Mouse (Mus musculus): ENCODE measurements at regions not wholly inside any gene's neighbourhood (a gene's known extent, or its start where the extent isn't known, plus 50 kb on each side); places are given as distances from the start of the nearest gene placed in this dataset.

- no peak for DNase-seq (ENCODE audit: low spot score)
Observed at GRCm38 (mm10) chr12:79944090-79944489, 168.7 kb downstream of the Zfp36l1 start.

DNA sequence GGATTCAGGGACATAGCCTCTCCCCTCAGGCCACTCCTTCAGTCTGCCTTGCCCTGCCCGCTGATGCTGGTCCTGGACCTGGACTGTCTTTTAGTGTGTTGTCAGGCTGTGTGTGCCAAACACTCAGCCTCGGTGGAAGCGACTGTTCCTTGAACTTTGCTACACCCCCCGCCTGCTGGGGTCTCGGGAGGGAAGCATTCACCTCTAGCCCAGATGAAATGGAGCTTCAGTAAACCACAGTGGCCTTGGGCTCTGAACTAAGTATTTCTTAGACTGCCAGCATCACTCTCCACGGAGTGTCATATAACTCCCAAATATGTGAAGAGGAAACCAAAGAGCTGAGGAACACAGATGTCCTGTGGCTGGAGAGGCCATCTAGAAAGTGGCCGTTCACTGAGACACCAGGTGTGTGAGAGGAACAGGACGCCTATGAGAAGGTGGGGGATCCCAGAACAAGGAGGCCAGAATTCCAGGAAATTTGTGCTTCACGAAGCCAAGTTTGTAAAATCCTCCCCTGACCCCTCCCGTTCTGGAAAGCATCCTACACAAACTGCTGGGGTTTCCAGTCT, 170.2 kb downstream of the Zfp36l1 start:
- peak; percentile 68 for DNase-seq (ENCODE audit: low spot score)

DNA sequence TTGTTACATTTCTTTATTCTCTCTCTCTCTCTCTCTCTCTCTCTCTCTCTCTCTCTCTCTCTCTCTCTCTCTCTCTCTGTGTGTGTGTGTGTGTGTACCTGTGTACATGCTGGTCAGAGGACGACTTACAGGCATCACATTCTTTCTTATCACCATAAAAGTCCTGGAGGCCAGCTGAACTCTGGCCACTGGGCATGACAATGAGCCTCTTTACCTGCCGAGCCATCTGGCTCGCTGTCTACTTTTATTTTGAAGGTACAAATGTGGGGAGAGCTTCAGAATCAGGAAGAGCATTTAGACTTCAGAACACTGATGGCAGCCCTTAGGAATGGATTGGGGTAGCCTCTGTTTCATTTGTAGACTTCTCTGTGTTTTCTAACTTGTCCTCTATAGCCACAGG, 171.0 kb downstream of the Zfp36l1 start:
- DNase-seq (ENCODE audit: low spot score): no peak

GRCm38 (mm10) chr12:79939436-79939835, 173.4 kb downstream of the Zfp36l1 start:
- no peak for DNase-seq (ENCODE audit: low spot score)

GRCm38 (mm10) chr12:79937876-79938275, 174.9 kb downstream of the Zfp36l1 start:
- no peak for DNase-seq (ENCODE audit: low spot score)

GRCm38 (mm10) chr12:79936698-79937097, 176.1 kb downstream of the Zfp36l1 start:
- DNase-seq (ENCODE audit: low spot score): no peak

- DNase-seq (ENCODE audit: low spot score): no peak
Observed at GRCm38 (mm10) chr12:79934091-79934490, 178.7 kb downstream of the Zfp36l1 start.

DNA sequence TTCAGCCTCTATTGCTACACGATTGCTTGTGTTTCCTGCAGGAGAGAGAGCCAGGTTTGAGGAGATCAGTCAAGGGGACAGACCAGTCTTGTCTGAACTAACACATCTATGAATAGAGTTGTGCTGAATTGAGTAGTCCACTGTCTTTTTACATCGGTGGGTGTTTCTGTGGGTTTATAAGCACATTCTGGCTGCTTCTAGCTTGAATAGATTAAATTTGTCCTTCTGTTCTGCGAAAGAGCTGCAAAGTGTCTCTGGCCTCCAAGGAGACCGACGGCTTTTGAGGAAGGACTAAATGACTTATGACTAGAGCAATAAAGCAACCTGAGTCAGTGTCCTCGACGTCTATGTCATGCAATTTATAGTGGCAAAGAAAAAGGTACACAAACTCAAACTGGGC, 179.9 kb downstream of the Zfp36l1 start:
- DNase-seq (ENCODE audit: low spot score): no peak

DNA sequence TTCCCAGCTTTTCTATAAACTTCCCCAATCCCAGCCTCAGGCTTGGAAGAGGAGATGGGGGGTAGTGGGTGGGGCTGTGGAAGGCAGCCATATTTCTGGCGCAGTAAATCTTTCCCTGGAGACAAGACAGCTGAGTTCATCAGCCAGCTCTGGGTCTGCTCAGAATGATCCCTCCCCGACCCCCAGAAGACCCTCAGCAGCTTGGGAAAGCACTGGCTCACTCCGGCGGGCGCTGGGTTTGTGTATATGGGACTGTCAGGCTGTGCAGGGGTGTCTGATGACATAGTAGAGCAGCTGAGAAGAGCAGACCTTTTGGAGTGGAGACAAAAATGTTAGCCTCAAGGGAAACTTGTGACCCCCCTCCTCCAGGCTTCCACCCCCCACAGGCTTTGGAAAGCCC, 181.4 kb downstream of the Zfp36l1 start:
- DNase-seq (ENCODE audit: low spot score): no peak

GRCm38 (mm10) chr12:79929846-79930245, 183.0 kb downstream of the Zfp36l1 start:
- no peak for DNase-seq (ENCODE audit: low spot score)

GRCm38 (mm10) chr12:79928739-79929380, 184.0 kb downstream of the Zfp36l1 start:
- no peak for DNase-seq (ENCODE audit: low spot score)

DNA sequence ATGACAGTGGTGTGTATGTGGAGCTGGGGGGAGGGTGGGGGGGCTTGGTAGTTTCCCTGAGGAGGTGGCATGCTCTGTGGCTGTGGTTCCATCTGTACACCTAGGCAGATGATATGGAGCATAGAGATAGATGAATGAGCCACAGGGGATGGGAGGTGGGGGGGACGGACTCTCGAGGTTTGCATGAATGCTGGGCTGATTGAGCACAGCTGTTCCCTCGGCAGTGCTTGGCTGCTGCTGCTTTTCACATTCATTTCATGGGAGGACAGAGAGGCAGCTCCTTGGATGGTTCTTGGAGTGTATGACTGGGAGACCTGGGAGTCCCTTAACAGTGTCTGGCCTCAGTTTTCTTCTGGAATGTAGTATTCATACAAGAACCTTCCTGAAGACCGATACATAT, 184.5 kb downstream of the Zfp36l1 start:
- no peak for DNase-seq (ENCODE audit: low spot score)

DNA sequence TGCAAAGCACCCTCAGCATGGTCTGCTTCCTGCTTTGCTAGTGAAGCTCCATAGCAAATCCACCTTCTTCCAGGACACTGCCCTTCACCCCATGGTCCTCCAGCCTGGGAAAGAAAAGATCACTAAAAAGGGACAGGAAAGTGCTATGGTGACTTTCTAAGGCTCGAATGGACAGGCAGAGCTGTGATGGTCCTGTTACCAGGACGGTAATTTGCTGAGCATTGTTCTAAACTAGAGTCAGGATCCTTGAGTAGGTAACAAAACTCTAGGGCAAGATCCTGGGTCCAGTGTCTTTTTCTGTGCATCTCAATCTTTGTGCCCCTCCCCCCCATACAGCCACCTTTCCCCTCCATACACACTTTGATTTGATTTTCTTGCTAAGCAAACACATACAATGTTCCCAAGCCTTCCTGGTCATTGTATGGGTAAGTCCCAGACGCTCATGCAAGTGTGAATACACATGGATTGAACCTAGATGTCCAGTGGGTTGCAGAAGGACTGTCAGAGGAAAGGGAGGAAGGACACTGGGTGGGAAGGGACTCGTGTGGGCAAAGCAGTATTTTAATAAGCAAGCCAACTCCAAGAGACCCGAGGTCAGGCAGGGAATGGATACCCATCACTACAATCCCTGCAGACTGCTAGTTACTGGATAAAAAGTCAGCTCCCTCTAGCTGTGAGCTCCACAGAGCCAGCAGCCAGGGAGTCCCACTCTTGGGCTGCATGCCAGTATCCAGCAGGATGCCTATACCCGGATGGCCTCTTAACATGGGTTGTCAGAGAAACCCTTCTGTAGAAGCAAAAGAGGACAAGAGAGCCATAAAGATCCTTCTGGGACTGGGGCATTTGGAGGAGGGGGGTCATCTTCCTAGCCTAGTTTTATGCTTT, 186.9 kb downstream of the Zfp36l1 start:
- DNase-seq (ENCODE audit: low spot score): peak; percentile 72

GRCm38 (mm10) chr12:79924921-79925703, 187.7 kb downstream of the Zfp36l1 start:
- peak; percentile 41 for DNase-seq (ENCODE audit: low spot score)

- DNase-seq (ENCODE audit: low spot score): no peak
Observed at GRCm38 (mm10) chr12:79923811-79924210, 189.0 kb downstream of the Zfp36l1 start.

GRCm38 (mm10) chr12:79921786-79922185, 191.0 kb downstream of the Zfp36l1 start:
- DNase-seq (ENCODE audit: low spot score): no peak

DNA sequence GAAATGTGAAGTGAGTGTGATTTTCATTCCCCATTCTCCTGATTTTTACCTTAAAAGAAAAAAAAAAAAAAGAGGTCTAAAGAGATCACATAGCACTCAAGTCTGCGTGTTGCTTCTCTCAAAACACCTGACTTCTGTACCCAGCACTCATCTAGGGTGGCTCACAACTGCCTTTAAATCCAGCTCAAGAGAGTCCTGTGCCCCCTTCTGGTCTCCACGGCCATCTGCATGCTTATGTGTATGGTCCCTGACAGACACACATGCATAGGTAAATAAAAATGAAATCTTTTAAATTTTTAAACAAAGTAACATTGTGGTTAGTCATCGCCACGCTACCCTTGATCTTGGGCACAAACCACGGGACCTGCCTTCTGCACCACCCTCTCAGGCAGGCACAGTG, 193.8 kb downstream of the Zfp36l1 start:
- no peak for DNase-seq (ENCODE audit: low spot score)

DNA sequence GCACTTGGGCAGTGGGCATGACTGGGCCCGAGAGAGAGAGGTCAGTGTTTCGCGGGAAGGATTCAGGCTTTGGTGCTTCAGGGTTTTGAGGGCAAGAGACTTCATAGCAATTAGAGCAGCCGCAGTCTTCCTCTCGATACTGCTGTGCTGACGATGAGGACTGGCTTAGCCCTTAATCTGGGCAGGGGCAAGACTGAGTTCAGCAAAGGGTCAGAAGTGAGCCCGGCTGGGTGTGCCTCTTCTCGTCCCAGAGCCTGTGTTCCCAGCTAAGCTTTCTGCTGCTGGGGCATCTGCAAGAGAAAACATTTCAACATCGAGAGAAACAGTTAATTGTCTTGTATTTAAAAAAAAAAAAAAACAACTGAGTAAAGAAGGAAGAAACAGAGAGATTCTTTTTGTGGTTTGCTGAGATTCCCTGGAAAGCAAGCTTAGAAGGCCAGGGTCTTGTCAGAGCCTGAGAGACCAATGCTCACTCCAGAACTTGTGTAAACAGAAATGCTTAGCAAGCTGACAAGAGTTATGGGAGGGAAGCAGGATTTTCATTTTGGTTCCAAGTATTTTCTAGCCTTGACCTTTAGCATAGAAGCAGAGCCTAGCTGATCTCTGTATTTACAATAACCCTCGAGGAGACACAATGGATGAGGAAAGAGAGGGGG, 195.1 kb downstream of the Zfp36l1 start:
- no peak for DNase-seq (ENCODE audit: low spot score)

- DNase-seq (ENCODE audit: low spot score): no peak
Observed at GRCm38 (mm10) chr12:79916896-79917633, 195.7 kb downstream of the Zfp36l1 start.

DNA sequence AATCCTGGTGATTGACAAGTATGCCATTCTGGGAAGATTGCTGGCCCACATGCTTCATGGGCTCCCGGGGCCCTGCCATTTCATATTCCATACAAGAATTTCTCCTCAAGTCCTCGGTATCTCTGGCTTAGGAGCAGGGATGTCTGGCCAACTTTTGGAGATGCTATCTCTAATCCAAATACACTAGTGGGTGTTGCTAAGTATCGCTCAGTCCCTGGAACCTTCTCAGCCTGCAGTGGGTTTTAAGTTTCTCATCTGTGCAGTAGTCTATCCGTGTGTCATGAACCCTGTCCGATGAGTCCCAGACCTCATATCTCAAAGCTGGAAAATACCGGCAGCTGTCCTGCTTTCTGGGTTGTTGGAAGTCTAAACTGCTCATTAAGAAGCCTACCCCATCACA, 198.9 kb downstream of the Zfp36l1 start:
- DNase-seq (ENCODE audit: low spot score): no peak

Measured in testis, postnatal 10 days (tissue).